Mouse (Mus musculus) neural tube, embryonic 14.5 days (tissue): ENCODE data around the gene Rbm46. TPM values are rescaled to one million over a fixed set of nuclear protein-coding genes. Genes with fewer than 3 reads are reported as not detected.
A peak's percentile ranks its signal among the peaks of the same experiment; 100 is the strongest.

Experiments
- ATAC-seq: fragments of 200-750 bp; cut with Nextera tagmentation; 2 replicates; pipeline ENCODE4 v1.8.0; 2017; ENCODE audit warnings: low read depth, mild to moderate bottlenecking, moderate TSS enrichment, moderate library complexity
- H3K27ac ChIP-seq: fragments of 300-500 bp; sonication (generic); 2 replicates; pipeline ENCODE4 v1.5.1; 2014; ENCODE audit warnings: low read depth, mild to moderate bottlenecking, control low read depth, low read length, moderate library complexity, mixed read lengths
- H3K27me3 ChIP-seq: fragments of 300-500 bp; sonication (generic); 2 replicates; pipeline ENCODE4 v1.6.1; 2014; ENCODE audit warnings: low read length; ENCODE audit not compliant: control insufficient read depth, insufficient read depth
- H3K36me3 ChIP-seq: fragments of 300-500 bp; sonication (generic); 2 replicates; pipeline ENCODE4 v1.6.1; 2014; ENCODE audit warnings: low read length, mixed read lengths; ENCODE audit not compliant: control insufficient read depth, insufficient read depth
- H3K4me1 ChIP-seq: fragments of 300-500 bp; sonication (generic); 2 replicates; pipeline ENCODE4 v1.6.1; 2014; ENCODE audit warnings: low read length; ENCODE audit not compliant: control insufficient read depth, insufficient read depth
- H3K4me2 ChIP-seq: fragments of 300-500 bp; sonication (generic); 2 replicates; pipeline ENCODE4 v1.6.1; 2014; ENCODE audit warnings: mild to moderate bottlenecking, low read depth, low read length, control low read depth
- H3K4me3 ChIP-seq: fragments of 300-500 bp; sonication (generic); 2 replicates; pipeline ENCODE4 v1.5.1; 2014; ENCODE audit warnings: low read depth, low read length, control low read depth, mixed read lengths
- H3K9ac ChIP-seq: fragments of 300-500 bp; sonication (generic); replicated peaks from 2 replicates; pipeline ENCODE4 v1.6.1; 2014; ENCODE audit warnings: low read depth, mild to moderate bottlenecking, control low read depth, low read length, mixed read lengths
- H3K9me3 ChIP-seq: fragments of 300-500 bp; sonication (generic); 2 replicates; pipeline ENCODE4 v1.6.1; 2016; ENCODE audit warnings: low read length; ENCODE audit not compliant: control insufficient read depth
- WGBS: fragments of 180-500 bp; shearing (Covaris S2); extraction: QIAGEN DNeasy Blood & Tissue Kit; methylation state at CpG from one replicate; pipeline ENCODE4 v1.1.7; 2014; 5-methylcytosine and 5-hydroxymethylcytosine counted together
- polyA plus RNA-seq: library from polyadenylated mRNA; unstranded; fragments of >200 nt; fragmentation: Nextera tagmentation; extraction: Ambion mirVana; gene quantifications from 2 replicates; pipeline ENCODE4 v1.2.1, GENCODE M21; 2014

The Rbm46 gene
- polyA plus RNA-seq, 1 experiment from 2014 or later = 1.6 TPM

GRCm38 (mm10) chr3:82875671-82876371 lies 462 bp downstream of the Rbm46 start:
- no peak overlapping the region for H3K27ac ChIP-seq
- H3K9me3 ChIP-seq = no peaks in the 10 kb centered on the region
- peak overlapping the region; percentile 34 for H3K4me3 ChIP-seq
- H3K4me2 ChIP-seq = peak overlapping the region; percentile 50
- 24% methylated on average over 69 of the region's 69 CpGs for WGBS
- no peaks in the 10 kb centered on the region for H3K36me3 ChIP-seq
- peak; percentile 49 for ATAC-seq
- no peak overlapping the region for H3K9ac ChIP-seq
- no peaks in the 10 kb centered on the region for H3K4me1 ChIP-seq
- peaks cover 9% of the 10 kb centered on the region for H3K27me3 ChIP-seq

GRCm38 (mm10) chr3:82857414-82858077 lies 18.7 kb downstream of the Rbm46 start:
- Histone ChIP-seq H3K4me1 (no peaks in the 10 kb centered on the region), H3K27ac (no peak overlapping the region), H3K36me3 (no peaks in the 10 kb centered on the region), H3K4me2 (no peak overlapping the region), H3K4me3 (no peak overlapping the region), H3K9ac (no peak overlapping the region), H3K27me3 (no peaks in the 10 kb centered on the region), H3K9me3 (no peaks in the 10 kb centered on the region)
- peak; percentile 71; the same call in 1 of the 2 replicates for ATAC-seq
- WGBS = 21% methylated on average over 4 of the region's 4 CpGs

GRCm38 (mm10) chr3:82825165-82825564 lies 51.1 kb downstream of the Rbm46 start:
- Histone ChIP-seq H3K36me3 (no peaks in the 10 kb centered on the region), H3K27ac (no peak overlapping the region), H3K9ac (no peak overlapping the region), H3K4me1 (no peaks in the 10 kb centered on the region), H3K27me3 (no peaks in the 10 kb centered on the region), H3K9me3 (no peaks in the 10 kb centered on the region), H3K4me2 (no peak overlapping the region), H3K4me3 (no peak overlapping the region)
- 75% methylated on average over 9 of the region's 9 CpGs for WGBS
- no peak for ATAC-seq

GRCm38 (mm10) chr3:82811851-82812250 lies 64.4 kb downstream of the Rbm46 start:
- ATAC-seq = no peak
- Histone ChIP-seq H3K27me3 (no peaks in the 10 kb centered on the region), H3K9me3 (no peaks in the 10 kb centered on the region), H3K4me2 (no peak overlapping the region), H3K36me3 (no peaks in the 10 kb centered on the region), H3K9ac (no peak overlapping the region), H3K4me1 (no peaks in the 10 kb centered on the region), H3K27ac (no peak overlapping the region), H3K4me3 (no peak overlapping the region)
- WGBS = 58% methylated on average over 3 of the region's 3 CpGs

- H3K27ac ChIP-seq = no peak overlapping the region
- no peaks in the 10 kb centered on the region for H3K27me3 ChIP-seq
- no peak overlapping the region for H3K4me3 ChIP-seq
- no peak for ATAC-seq
- 92% methylated on average over 7 of the region's 7 CpGs for WGBS
- no peaks in the 10 kb centered on the region for H3K36me3 ChIP-seq
- H3K9me3 ChIP-seq = no peaks in the 10 kb centered on the region
- H3K4me1 ChIP-seq = no peaks in the 10 kb centered on the region
- no peak overlapping the region for H3K4me2 ChIP-seq
- no peak overlapping the region for H3K9ac ChIP-seq
Observed at GRCm38 (mm10) chr3:82810334-82811120, 65.8 kb downstream of the Rbm46 start.

- no peak overlapping the region for H3K9ac ChIP-seq
- no peaks in the 10 kb centered on the region for H3K4me1 ChIP-seq
- H3K27me3 ChIP-seq = no peaks in the 10 kb centered on the region
- 71% methylated on average over 7 of the region's 7 CpGs for WGBS
- H3K27ac ChIP-seq = no peak overlapping the region
- H3K4me2 ChIP-seq = no peak overlapping the region
- no peak for ATAC-seq
- no peaks in the 10 kb centered on the region for H3K9me3 ChIP-seq
- no peaks in the 10 kb centered on the region for H3K36me3 ChIP-seq
- no peak overlapping the region for H3K4me3 ChIP-seq
Observed at GRCm38 (mm10) chr3:82809769-82810168, 66.5 kb downstream of the Rbm46 start.

GRCm38 (mm10) chr3:82808323-82808911 lies 67.9 kb downstream of the Rbm46 start:
- Histone ChIP-seq H3K36me3 (no peaks in the 10 kb centered on the region), H3K4me2 (no peak overlapping the region), H3K4me1 (no peaks in the 10 kb centered on the region), H3K27me3 (no peaks in the 10 kb centered on the region), H3K4me3 (no peak overlapping the region), H3K27ac (no peak overlapping the region), H3K9me3 (no peaks in the 10 kb centered on the region), H3K9ac (no peak overlapping the region)
- no peak for ATAC-seq
- 90% methylated on average over 1 of the region's 1 CpGs for WGBS

- no peak for ATAC-seq
- H3K4me1 ChIP-seq = no peaks in the 10 kb centered on the region
- no peaks in the 10 kb centered on the region for H3K36me3 ChIP-seq
- H3K4me3 ChIP-seq = no peak overlapping the region
- no peak overlapping the region for H3K9ac ChIP-seq
- WGBS = 83% methylated on average over 7 of the region's 7 CpGs
- H3K9me3 ChIP-seq = no peaks in the 10 kb centered on the region
- H3K27me3 ChIP-seq = no peaks in the 10 kb centered on the region
- no peak overlapping the region for H3K27ac ChIP-seq
- H3K4me2 ChIP-seq = no peak overlapping the region
Observed at GRCm38 (mm10) chr3:82805291-82805690, 71.0 kb downstream of the Rbm46 start.
